Mouse (Mus musculus) spleen, adult 18-20 months (tissue): ENCODE data around the gene Numa1.

Experiments used
- DNase-seq, 2 experiments: peaks; one replicate each; pipeline ENCODE4 v3.0.0; 2022; ENCODE audit warnings: mixed read lengths in 2 of 2

Numa1 gene

DNA sequence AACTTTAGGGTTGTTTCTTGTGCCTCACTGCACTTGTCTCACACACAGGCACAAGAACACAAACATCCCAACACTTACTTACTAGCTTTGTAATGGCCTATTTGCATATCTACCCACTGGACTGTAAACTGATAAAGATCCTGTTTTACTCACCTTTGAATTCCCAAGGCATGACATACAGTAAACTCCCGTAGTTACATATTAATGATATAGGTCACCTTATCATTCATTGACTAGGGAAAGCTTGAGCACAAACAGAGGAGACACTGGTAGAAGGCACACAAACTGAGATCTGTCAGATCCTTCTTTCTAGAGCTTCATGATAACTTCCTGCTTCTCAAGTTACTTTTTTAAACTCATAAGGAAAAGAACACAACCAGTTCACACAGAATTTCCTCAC is 128.3 kb downstream of the Numa1 start:
- no peak for DNase-seq

- DNase-seq = no peak
Observed at GRCm38 (mm10) chr7:102063891-102064290, 130.0 kb downstream of the Numa1 start.
